Mouse (Mus musculus): ENCODE measurements around the gene Klhdc3. TPM values are rescaled to one million over a fixed set of nuclear protein-coding genes. Genes with fewer than 3 reads are reported as not detected.

Klhdc3 gene
- total and polyA plus RNA-seq, 3 experiments: 19.5 to 126 (median 72.3) TPM

GRCm38 (mm10) chr17:46682654-46683389 lies 2.1 kb upstream of the Klhdc3 start:
- no peak overlapping the region for H3K4me2 ChIP-seq (ENCODE audit: insufficient read depth, low read depth, poor library complexity, severe bottlenecking)
- no peak for DNase-seq (ENCODE audit: extremely low read depth)
- peaks cover 7 to 26% of the 10 kb centered on the region in 2 experiments for H3K4me1 ChIP-seq (ENCODE audit: control insufficient read depth in 1 of 2, insufficient read depth in 2 of 2)
- no peak overlapping the region for H3K27ac ChIP-seq (ENCODE audit: insufficient read depth, low read depth)
- TF ChIP-seq TBP (conservative IDR thresholded peaks at IDR 0.05; ENCODE audit: low read depth, low read length): no peak
- no peaks in the 10 kb centered on the region for H3K27me3 ChIP-seq (replicated peaks)
- H3K36me3 ChIP-seq (replicated peaks in 1 of 2; ENCODE audit: control insufficient read depth in 1 of 2, insufficient read depth in 1 of 2, low read length in 1 of 2): peaks cover 56 to 69% of the 10 kb centered on the region in 2 experiments
- H3K9me3 ChIP-seq (replicated peaks; ENCODE audit: low read length): no peaks in the 10 kb centered on the region
- no peak overlapping the region for H3K4me3 ChIP-seq (replicated peaks in 1 of 3; ENCODE audit: low read depth in 2 of 3, low read length in 2 of 3, poor library complexity in 1 of 3)
- peaks cover 29% of the 10 kb centered on the region for H3K79me2 ChIP-seq (replicated peaks; ENCODE audit: control insufficient read depth, extremely low read depth, insufficient read depth, poor library complexity, severe bottlenecking)
- in situ Hi-C loops (cut with MboI; ENCODE audit: low pct_ligation_motif_present, low pct_unique_long_range_greater_than_20kb, low sequenced_read_pairs) (no loop called here), dilution Hi-C loops (cut with MboI; ENCODE audit: extremely low pct_ligation_motif_present, extremely low pct_unique_long_range_greater_than_20kb, low sequenced_read_pairs) (no loop called here)
- H3K9ac ChIP-seq (ENCODE audit: insufficient read depth, low read depth): no peak overlapping the region

- H3K9me3 ChIP-seq (replicated peaks; ENCODE audit: low read length): no peaks in the 10 kb centered on the region
- H3K27ac ChIP-seq (ENCODE audit: insufficient read depth, low read depth): 0 out of 2 replicates have a peak overlapping the region, but pooled peaks have one; percentile 3
- in situ Hi-C loops (cut with MboI; ENCODE audit: low pct_ligation_motif_present, low pct_unique_long_range_greater_than_20kb, low sequenced_read_pairs) (no loop called here), dilution Hi-C loops (cut with MboI; ENCODE audit: extremely low pct_ligation_motif_present, extremely low pct_unique_long_range_greater_than_20kb, low sequenced_read_pairs) (no loop called here)
- peak overlapping the region; percentile 76 for H3K4me2 ChIP-seq (ENCODE audit: insufficient read depth, low read depth, poor library complexity, severe bottlenecking)
- TF ChIP-seq EP300 (IDR thresholded peaks at IDR 0.05; ENCODE audit: low read length) (no peak), ZKSCAN1 (IDR thresholded peaks at IDR 0.05; ENCODE audit: borderline replicate concordance, low read depth, low read length) (no peak), POLR2AphosphoS2 (IDR thresholded peaks at IDR 0.05; ENCODE audit: low read depth, low read length) (peak; percentile 19; the same call in 1 of the 2 replicates)
- peak overlapping the region; percentile 71 for H3K9ac ChIP-seq (ENCODE audit: insufficient read depth, low read depth)
- H3K27me3 ChIP-seq (replicated peaks): no peaks in the 10 kb centered on the region
- H3K79me2 ChIP-seq (replicated peaks; ENCODE audit: control insufficient read depth, extremely low read depth, insufficient read depth, poor library complexity, severe bottlenecking): peaks cover 29% of the 10 kb centered on the region
- peak overlapping the region; percentile 68 to 86 (median 74) for H3K4me3 ChIP-seq (replicated peaks in 1 of 3; ENCODE audit: low read depth in 2 of 3, low read length in 2 of 3, poor library complexity in 1 of 3)
- DNase-seq (ENCODE audit: extremely low read depth): no peak
- H3K36me3 ChIP-seq (replicated peaks in 1 of 2; ENCODE audit: control insufficient read depth in 1 of 2, insufficient read depth in 1 of 2, low read length in 1 of 2): peaks cover 58 to 69% of the 10 kb centered on the region in 2 experiments
- H3K4me1 ChIP-seq (ENCODE audit: control insufficient read depth in 1 of 2, insufficient read depth in 2 of 2): peaks cover 7 to 29% of the 10 kb centered on the region in 2 experiments
Measured at GRCm38 (mm10) chr17:46681466-46682118, 878 bp upstream of the Klhdc3 start.

- peak; percentile 64 for DNase-seq (ENCODE audit: extremely low read depth)
- Histone ChIP-seq H3K9ac (ENCODE audit: insufficient read depth, low read depth) (peak overlapping the region; percentile 99), H3K4me1 (ENCODE audit: control insufficient read depth in 1 of 2, insufficient read depth in 2 of 2) (peaks cover 7 to 30% of the 10 kb centered on the region in 2 experiments), H3K9me3 (replicated peaks; ENCODE audit: low read length) (no peaks in the 10 kb centered on the region), H3K4me2 (ENCODE audit: insufficient read depth, low read depth, poor library complexity, severe bottlenecking) (peak overlapping the region; percentile 81), H3K79me2 (replicated peaks; ENCODE audit: control insufficient read depth, extremely low read depth, insufficient read depth, poor library complexity, severe bottlenecking) (peaks cover 29% of the 10 kb centered on the region), H3K4me3 (replicated peaks in 1 of 3; ENCODE audit: low read depth in 2 of 3, low read length in 2 of 3, poor library complexity in 1 of 3) (peak overlapping the region; percentile 77 to 99 (median 86)), H3K27me3 (replicated peaks) (no peaks in the 10 kb centered on the region), H3K36me3 (replicated peaks in 1 of 2; ENCODE audit: control insufficient read depth in 1 of 2, insufficient read depth in 1 of 2, low read length in 1 of 2) (peaks cover 58 to 69% of the 10 kb centered on the region in 2 experiments), H3K27ac (ENCODE audit: insufficient read depth, low read depth) (peak overlapping the region; percentile 64)
- in situ Hi-C loops (cut with MboI; ENCODE audit: low pct_ligation_motif_present, low pct_unique_long_range_greater_than_20kb, low sequenced_read_pairs): no loop called here
- dilution Hi-C loops (cut with MboI; ENCODE audit: extremely low pct_ligation_motif_present, extremely low pct_unique_long_range_greater_than_20kb, low sequenced_read_pairs): no loop called here
- no peak for TF ChIP-seq ETS1 (conservative IDR thresholded peaks at IDR 0.05; ENCODE audit: low read depth, low read length)
- 0 out of 2 replicates have a peak, but pooled peaks have one; percentile 36 for TF ChIP-seq UBTF (IDR thresholded peaks at IDR 0.05; ENCODE audit: low read depth, low read length)
- TF ChIP-seq GABPA (IDR thresholded peaks at IDR 0.05; ENCODE audit: insufficient replicate concordance, low read depth, low read length): no peak
- TF ChIP-seq MXI1 (IDR thresholded peaks at IDR 0.05; ENCODE audit: low read depth, low read length): no peak; the same call in 1 of the 2 replicates
- TF ChIP-seq USF1 (IDR thresholded peaks at IDR 0.05; ENCODE audit: low read depth, low read length): no peak
- no peak for TF ChIP-seq JUN (IDR thresholded peaks at IDR 0.05; ENCODE audit: insufficient read depth, low read depth, low read length)
- TF ChIP-seq MAX (IDR thresholded peaks at IDR 0.05; ENCODE audit: low read length): no peak
- TF ChIP-seq EP300 (IDR thresholded peaks at IDR 0.05; ENCODE audit: low read length): no peak
- no peak for TF ChIP-seq NRF1 (IDR thresholded peaks at IDR 0.05; ENCODE audit: low read depth, low read length)
- no peak for TF ChIP-seq ZMIZ1 (IDR thresholded peaks at IDR 0.05; ENCODE audit: low read depth, low read length)
- TF ChIP-seq NELFE (IDR thresholded peaks at IDR 0.05; ENCODE audit: low read depth, low read length): 0 out of 2 replicates have a peak, but pooled peaks have one; percentile 21
- TF ChIP-seq RAD21 (IDR thresholded peaks at IDR 0.05; ENCODE audit: low read depth, low read length): no peak
- no peak for TF ChIP-seq TCF12 (IDR thresholded peaks at IDR 0.05; ENCODE audit: low read depth, low read length)
- no peak for TF ChIP-seq PAX5 (IDR thresholded peaks at IDR 0.05; ENCODE audit: low read length)
- TF ChIP-seq ZNF384 (IDR thresholded peaks at IDR 0.05; ENCODE audit: low read depth, low read length): no peak
- TF ChIP-seq USF2 (conservative IDR thresholded peaks at IDR 0.05; ENCODE audit: low read depth, low read length): no peak
- TF ChIP-seq BHLHE40 (IDR thresholded peaks at IDR 0.05; ENCODE audit: low read depth, low read length): no peak
Measured at GRCm38 (mm10) chr17:46679843-46680759, 613 bp downstream of the Klhdc3 start.

Data from CH12.LX (cell line).